Mouse (Mus musculus) thymus, postnatal 36 days (tissue): ENCODE measurements around the gene Gk.

Experiments used
- DNase-seq, 2 experiments: peaks; one replicate each; pipeline ENCODE4 v3.0.0; 2022; ENCODE audit warnings: mixed read lengths in 2 of 2

Gk gene

DNA sequence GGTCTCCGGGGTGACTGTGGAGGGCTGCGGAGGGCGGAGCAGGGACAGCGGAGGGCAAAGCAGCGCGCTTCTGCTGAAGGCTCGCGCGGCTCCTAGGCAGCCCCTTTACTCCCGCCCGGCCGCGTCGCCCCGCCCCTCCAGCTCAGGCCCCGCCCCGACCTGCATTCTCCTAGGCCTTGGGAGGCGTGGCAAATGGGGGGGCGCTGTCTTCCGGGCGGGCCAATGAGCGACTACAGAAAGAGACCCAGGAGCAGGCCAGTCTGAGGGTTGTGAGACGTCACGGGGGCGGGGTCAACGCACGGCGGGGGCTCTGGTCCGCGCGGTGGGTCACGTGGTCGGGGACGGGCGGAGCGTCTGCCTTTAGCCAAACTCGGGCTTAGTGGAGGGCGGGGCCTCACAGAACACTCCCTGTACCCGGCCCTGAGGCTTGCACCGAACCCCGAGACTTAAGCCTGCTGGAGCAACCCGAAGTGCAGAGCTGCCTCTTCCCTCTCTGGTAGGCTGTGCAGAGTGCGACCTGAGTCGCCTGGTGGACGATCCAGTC, at the start of gene Gk:
Gene Gk, minus strand, starts transcription at position 276 of the 544 bp plus-strand sequence.
- peak; percentile 97 to 98 for DNase-seq

- no peak for DNase-seq
Observed at GRCm38 (mm10) chrX:85804706-85805376, 28.2 kb upstream of the Gk start.

GRCm38 (mm10) chrX:85803006-85803405, 26.4 kb upstream of the Gk start:
- DNase-seq, result no peak

DNA sequence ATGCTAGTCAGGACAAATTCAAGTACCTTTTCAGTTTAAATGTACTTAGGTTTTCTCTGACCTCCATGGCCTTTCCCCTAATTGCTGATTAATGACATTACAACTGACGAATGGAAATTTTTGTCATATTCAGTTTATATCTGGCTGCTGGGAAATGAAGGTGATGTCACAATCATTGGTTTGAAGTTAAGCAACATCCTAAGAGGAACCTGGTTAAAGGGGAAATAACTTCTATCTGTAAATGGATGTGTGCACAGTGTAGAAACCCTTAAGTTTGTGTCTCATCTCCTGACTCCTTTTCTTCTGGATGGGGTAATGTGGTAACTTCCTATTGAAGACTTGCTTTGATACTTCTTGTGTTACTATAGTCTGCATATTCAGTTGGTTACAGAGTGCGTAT, 20.8 kb upstream of the Gk start:
- DNase-seq, result no peak

DNA sequence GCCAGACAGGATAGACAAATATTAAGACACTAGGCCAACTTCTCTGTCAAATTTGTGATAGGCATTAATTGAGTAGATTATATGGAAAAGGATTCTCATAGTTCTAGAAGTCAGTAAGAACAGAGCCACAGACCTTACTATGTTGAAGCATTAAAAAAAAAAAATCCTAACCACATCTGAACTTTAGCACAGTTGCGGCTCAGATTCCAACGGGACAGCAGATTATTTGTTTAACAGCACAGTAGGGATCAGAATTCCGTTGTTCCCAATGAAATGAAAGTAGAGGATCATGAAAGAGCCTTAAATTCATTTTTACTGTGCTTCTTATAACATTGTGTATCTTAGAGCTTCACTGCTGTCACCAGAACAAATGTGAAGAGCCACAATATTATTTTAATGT, 1.7 kb upstream of the Gk start:
- no peak for DNase-seq

- DNase-seq, result no peak
Observed at GRCm38 (mm10) chrX:85777141-85777540, 522 bp upstream of the Gk start.

GRCm38 (mm10) chrX:85775879-85776543, 608 bp downstream of the Gk start:
- DNase-seq, result no peak

GRCm38 (mm10) chrX:85771303-85771702, 5.3 kb downstream of the Gk start:
- DNase-seq, result no peak

GRCm38 (mm10) chrX:85770747-85771146, 5.9 kb downstream of the Gk start:
- DNase-seq, result no peak

DNA sequence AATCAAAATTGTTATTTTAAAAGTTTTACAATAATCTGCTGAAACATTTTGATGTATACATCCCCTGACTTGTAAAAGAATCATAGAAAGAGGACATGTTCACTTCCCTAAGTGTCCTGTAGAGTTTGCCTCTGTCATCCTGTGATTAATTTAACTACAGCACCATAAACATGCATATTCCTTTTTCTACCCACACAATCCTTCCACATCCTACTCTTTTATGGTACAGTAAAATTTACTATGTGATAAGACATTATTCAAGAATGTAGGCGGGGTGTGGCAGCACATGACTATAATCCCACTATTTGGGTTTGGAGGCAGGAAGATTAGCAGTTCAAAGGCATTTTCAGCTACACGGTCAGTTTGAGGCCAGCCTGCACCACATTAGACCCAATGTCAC, 8.0 kb downstream of the Gk start:
- no peak for DNase-seq

DNA sequence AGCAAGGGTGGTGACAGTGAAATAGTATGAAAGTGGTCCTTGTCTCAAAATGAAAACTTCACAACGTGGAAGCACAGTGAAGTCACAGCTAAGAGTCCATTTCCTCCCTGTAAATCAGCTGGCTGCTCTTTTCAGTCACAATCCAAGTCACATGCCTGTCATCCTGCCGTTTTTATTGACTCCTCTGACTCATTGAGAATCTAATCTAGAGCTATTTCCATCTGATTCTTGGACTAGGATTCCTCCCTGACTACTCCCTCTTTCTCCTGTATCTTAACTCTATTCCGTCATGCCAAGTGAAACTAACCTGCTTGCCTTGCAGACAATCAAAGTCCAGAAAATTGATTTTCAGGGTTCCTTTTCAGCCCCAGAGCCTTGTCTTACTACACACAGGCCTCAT, 20.6 kb downstream of the Gk start:
- no peak for DNase-seq

- no peak for DNase-seq
Observed at GRCm38 (mm10) chrX:85743837-85744236, 32.8 kb downstream of the Gk start.

DNA sequence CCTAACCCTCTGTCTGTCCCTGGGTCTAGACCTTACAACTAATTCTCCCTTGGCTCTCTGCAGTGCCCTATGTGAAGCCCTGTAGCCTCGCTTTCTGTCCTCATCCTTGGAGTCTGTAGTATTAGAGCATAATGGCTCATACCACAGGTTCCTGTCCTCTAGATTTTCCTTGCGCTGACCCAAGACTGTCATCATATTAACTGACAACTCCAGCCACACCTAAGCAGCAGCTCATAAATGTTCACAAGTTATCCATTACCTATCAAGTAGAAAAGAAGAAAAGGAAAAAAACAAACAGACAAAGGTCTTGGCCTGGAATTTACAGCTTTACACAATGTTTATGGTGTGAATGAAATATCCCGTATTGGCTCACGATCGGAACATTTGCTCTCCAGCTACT, 43.4 kb downstream of the Gk start:
- no peak for DNase-seq

DNA sequence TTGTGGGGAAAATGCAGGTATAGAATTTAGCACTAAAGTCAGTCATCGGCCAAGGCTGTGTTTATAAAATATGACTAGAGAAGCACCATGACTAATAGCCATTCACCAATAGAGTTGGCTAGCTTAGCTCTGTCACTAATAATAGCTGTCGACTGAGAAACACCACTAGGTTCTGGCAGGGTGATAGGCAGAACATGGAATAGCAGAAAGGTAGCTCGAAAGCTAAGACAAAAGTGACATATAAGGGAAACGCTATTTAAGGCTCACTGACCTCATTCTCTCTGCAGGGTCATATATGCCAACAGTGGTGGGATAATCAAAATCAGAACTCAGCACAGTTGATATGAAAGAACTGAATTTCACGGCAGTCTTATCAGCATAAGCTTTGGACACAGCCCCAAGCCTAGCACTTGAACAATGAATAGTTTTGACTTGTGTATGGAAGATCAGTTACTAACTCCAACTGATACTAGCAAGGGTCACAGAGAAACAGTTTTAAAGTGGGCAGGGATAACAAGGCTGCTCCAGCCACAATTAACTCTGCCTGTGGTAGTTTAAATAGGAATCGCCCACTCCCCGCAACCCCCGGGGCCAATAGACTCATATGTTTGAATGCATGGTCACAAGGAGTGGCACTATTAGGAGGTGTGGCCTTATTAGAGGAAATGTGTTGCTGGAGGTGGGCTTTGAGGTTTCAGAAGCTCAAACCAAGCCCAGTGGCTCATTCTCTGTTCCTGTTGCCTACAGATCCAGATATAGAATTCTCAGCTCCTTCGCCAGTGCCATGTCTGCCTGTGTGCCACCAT, 45.3 kb downstream of the Gk start:
- no peak for DNase-seq

DNA sequence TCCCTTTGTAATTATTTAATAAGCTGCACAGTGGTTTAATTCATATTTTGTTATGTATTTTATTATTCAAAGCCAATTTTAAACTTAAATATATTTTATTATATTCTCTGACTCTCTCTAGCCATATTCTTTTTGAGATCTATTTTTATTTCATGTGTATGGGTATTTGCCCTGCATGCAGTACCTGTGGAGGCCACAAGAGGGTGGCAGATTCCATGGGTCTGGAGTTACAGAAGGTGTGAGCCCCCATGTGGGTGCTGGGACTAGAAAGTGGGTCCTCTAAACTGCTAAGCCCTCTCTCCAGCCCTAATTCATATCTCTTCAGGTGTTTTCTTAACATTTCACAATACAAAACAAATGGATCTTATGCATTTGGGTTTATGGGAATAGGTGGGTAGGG, 55.4 kb downstream of the Gk start:
- peak; percentile 35 to 43 for DNase-seq

DNA sequence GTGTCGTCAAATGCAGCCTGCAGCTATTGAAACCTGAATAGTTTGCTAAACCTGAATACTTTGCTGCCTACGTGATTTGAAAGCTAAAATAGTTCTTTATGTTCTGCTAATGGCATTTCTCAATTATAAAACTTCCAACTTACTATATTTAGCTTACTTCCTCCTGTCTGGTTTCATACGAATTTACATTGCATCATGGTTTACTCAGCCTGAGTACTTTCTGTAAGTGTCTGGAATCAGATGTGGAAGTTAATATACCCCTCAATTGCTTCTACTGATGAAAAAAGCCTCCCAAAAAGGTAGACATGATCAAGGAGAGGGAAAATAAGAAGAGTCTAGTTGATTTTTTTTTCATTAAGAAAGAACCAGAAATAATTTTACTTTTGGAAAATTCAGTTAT, 66.2 kb downstream of the Gk start:
- no peak for DNase-seq

- DNase-seq, result no peak
Observed at GRCm38 (mm10) chrX:85705715-85706114, 70.9 kb downstream of the Gk start.

GRCm38 (mm10) chrX:85683723-85684122, 92.9 kb downstream of the Gk start:
- DNase-seq, result no peak

GRCm38 (mm10) chrX:85682125-85682524, 94.5 kb downstream of the Gk start:
- DNase-seq, result no peak

DNA sequence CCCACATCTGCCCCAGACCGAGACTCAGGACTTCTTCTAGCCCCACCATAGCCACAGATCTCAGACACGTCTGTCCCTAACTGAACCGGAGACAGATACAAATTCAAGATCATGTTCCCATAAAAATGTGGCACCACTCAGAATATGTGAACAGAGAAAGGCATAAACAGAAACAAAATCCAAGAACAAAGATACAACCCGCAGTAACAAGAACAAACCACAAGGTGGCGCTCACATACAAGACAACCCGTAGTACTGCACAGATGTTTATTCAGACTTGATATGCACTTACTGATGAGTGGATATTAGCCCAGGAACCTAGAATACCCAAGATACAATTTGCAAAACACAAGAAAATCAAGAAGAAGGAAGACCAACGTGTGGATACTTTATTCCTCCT, 99.8 kb downstream of the Gk start:
- DNase-seq, result peak; percentile 5 to 13
